Mouse (Mus musculus) MEL (cell line): ENCODE measurements around the gene Grik4.

Experiments
- CHD2 ChIP-seq: IDR thresholded peaks from 2 replicates; pipeline ENCODE4 v1.6.1; 2011; ENCODE audit warnings: low read length, improper control_type of control experiment
- CTCF ChIP-seq, 3 experiments: IDR thresholded peaks in 2 of 3; conservative IDR thresholded peaks in 1 of 3; 2 replicates each; pipeline ENCODE4 v1.5.1; 2011 to 2012; ENCODE audit warnings: low read length in 3 of 3, low read depth in 2 of 3, mild to moderate bottlenecking in 2 of 3, improper control_type of control experiment in 1 of 3, inconsistent platforms in 1 of 3, mixed read lengths in 1 of 3, moderate library complexity in 1 of 3; ENCODE audit not compliant: control insufficient read depth in 1 of 3, insufficient read depth in 1 of 3, poor library complexity in 1 of 3, severe bottlenecking in 1 of 3
- ELF1 ChIP-seq: IDR thresholded peaks from 2 replicates; pipeline ENCODE4 v1.6.1; 2014; ENCODE audit warnings: low read depth, mild to moderate bottlenecking, inconsistent platforms, low read length, improper control_type of control experiment, moderate library complexity
- TAL1 ChIP-seq: IDR thresholded peaks from 2 replicates; pipeline ENCODE4 v1.6.1; 2012; ENCODE audit warnings: mild to moderate bottlenecking, inconsistent platforms, low read length, moderate library complexity, mixed read lengths
- UBTF ChIP-seq: IDR thresholded peaks from 2 replicates; pipeline ENCODE4 v1.6.1; 2012; ENCODE audit warnings: low read depth, mild to moderate bottlenecking, inconsistent platforms, low read length, improper control_type of control experiment, moderate library complexity, borderline replicate concordance; ENCODE audit not compliant: insufficient read depth

DNA sequence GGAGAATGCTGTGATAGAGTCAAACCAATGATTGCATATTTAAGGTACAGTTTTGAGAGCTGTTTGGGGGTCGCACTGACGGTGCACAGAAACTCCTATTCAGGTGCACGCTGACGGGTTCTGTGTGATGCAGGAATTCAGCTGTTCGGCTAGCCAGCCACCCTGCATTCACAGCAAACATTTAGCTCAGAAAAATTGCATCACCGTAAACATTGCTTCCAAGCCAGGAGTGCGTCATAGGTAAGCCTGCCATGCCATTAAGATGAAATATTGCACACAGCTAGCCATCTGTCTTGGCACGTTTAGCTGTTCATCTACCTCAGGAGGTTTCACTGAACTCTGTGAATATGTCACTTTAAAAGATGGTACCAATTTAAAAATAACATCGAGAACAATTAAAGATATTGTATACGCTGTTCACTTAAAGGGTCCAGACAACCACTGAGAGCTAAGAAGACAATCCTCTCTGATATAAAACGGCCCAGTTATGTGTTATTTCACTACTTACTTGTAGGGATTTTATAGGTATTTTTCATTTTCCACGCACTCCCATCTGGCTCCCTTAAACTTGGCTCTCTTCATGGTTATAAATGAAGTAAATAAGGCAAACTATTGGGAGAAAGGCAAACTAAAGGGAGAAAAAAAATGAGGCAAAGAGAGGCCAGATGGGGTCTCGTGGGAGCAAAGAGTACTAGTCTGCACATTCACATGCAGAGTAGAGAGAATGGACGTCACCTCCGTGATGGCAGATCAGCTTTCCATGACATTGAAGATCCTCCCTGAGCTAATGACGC lies 453.5 kb downstream of the Grik4 start:
- TF ChIP-seq CTCF (IDR thresholded peaks at IDR 0.05 in 2 of 3, conservative IDR thresholded peaks at IDR 0.05 in 1 of 3; ENCODE audit: control insufficient read depth in 1 of 3, insufficient read depth in 1 of 3, low read depth in 2 of 3, low read length in 3 of 3, poor library complexity in 1 of 3, severe bottlenecking in 1 of 3) (no peak), CHD2 (no peak), UBTF (no peak), TAL1 (no peak), ELF1 (no peak)
